Mouse (Mus musculus) erythroblast, embryonic 14.5 days (primary cell): Measurements from ENCODE around the gene Defa36. TPM values are rescaled to one million over a fixed set of nuclear protein-coding genes. Genes with fewer than 3 reads are reported as not detected.
"Not testable (repeated sequence)": the region's sequence is repeated elsewhere in the genome, so short reads cannot be mapped to it uniquely, and the experiment has no call there.

Experiments used
- H3K27me3 ChIP-seq: 2 replicates; pipeline ENCODE4 v1.6.1; 2012; ENCODE audit warnings: inconsistent platforms; ENCODE audit not compliant: control insufficient read depth
- H3K36me3 ChIP-seq: 2 replicates; pipeline ENCODE4 v1.6.1; 2012; ENCODE audit warnings: mild to moderate bottlenecking, inconsistent platforms; ENCODE audit not compliant: control insufficient read depth
- H3K4me1 ChIP-seq: 2 replicates; pipeline ENCODE4 v1.6.1; 2012; ENCODE audit warnings: inconsistent platforms; ENCODE audit not compliant: control insufficient read depth
- H3K4me3 ChIP-seq: replicated peaks from 2 replicates; pipeline ENCODE3; 2012; ENCODE audit warnings: moderate library complexity, mild to moderate bottlenecking, inconsistent platforms
- H3K9me3 ChIP-seq: 2 replicates; pipeline ENCODE4 v1.6.1; 2012; ENCODE audit warnings: low read length, inconsistent platforms, mixed read lengths; ENCODE audit not compliant: control insufficient read depth
- polyA plus RNA-seq: library from polyadenylated mRNA; stranded (reverse); fragments of >175 nt; gene quantifications from 2 replicates; pipeline ENCODE4 v1.2.3, GENCODE M21; 2012

The Defa36 gene
- polyA plus RNA-seq = not detected in 2 replicates

- H3K4me1 ChIP-seq, H3K36me3 ChIP-seq, H3K9me3 ChIP-seq, H3K27me3 ChIP-seq, H3K4me3 ChIP-seq: not testable (repeated sequence)
These were observed at the start of gene Defa36 for GRCm38 (mm10) chr8:21427111-21427510. Gene Defa36, plus strand, starts transcription at chr8:21427411.

GRCm38 (mm10) chr8:21378215-21378614 lies 49.0 kb upstream of the Defa36 start, which contains the start of gene Defa2:
Gene Defa2, plus strand, starts transcription at chr8:21378515.
- H3K36me3 ChIP-seq, H3K4me3 ChIP-seq, H3K27me3 ChIP-seq, H3K4me1 ChIP-seq, H3K9me3 ChIP-seq: not testable (repeated sequence)

- H3K27me3 ChIP-seq, H3K4me3 ChIP-seq, H3K4me1 ChIP-seq, H3K36me3 ChIP-seq, H3K9me3 ChIP-seq: not testable (repeated sequence)
These were observed 35.7 kb upstream of the Defa36 start, which contains the start of gene Defa33 for GRCm38 (mm10) chr8:21391511-21391910. Gene Defa33, plus strand, starts transcription at chr8:21391811.

GRCm38 (mm10) chr8:21456460-21456859 lies 29.2 kb downstream of the Defa36 start, which contains the start of gene Gm7849:
Gene Gm7849, minus strand, starts transcription at chr8:21456560.
- H3K27me3 ChIP-seq, H3K4me3 ChIP-seq, H3K4me1 ChIP-seq, H3K9me3 ChIP-seq, H3K36me3 ChIP-seq: not testable (repeated sequence)

Other genes starting within 250 kb of the Defa36 start
- gene Defa31, start 235.8 kb upstream of the Defa36 start, polyA plus RNA-seq = not detected in 2 replicates
- gene Gm15293, start 225.8 kb upstream of the Defa36 start, polyA plus RNA-seq = not detected in 2 replicates
- not detected in 2 replicates for gene Gm15292, start 177.7 kb upstream of the Defa36 start, polyA plus RNA-seq
- gene Defa27, start 111.9 kb upstream of the Defa36 start, polyA plus RNA-seq = not detected in 2 replicates
- gene Defa29, start 100.4 kb upstream of the Defa36 start, polyA plus RNA-seq = not detected in 2 replicates
- gene Defa2, start 48.9 kb upstream of the Defa36 start, polyA plus RNA-seq = not detected in 2 replicates
- gene Defa33, start 35.6 kb upstream of the Defa36 start, polyA plus RNA-seq = not detected in 2 replicates
- gene Gm7849, start 29.1 kb downstream of the Defa36 start, polyA plus RNA-seq = not detected in 2 replicates
- not detected in 2 replicates for gene Defa20, start 81.8 kb downstream of the Defa36 start, polyA plus RNA-seq
- not detected in 2 replicates for gene Defa32, start 101.6 kb downstream of the Defa36 start, polyA plus RNA-seq
- gene Defa37, start 138.0 kb downstream of the Defa36 start, polyA plus RNA-seq = not detected in 2 replicates
- gene Defa28, start 155.6 kb downstream of the Defa36 start, polyA plus RNA-seq = not detected in 2 replicates
- gene Gm7861, start 167.1 kb downstream of the Defa36 start, polyA plus RNA-seq = not detected in 2 replicates
- not detected in 2 replicates for gene Defa26, start 190.8 kb downstream of the Defa36 start, polyA plus RNA-seq
- gene Defa17, start 228.4 kb downstream of the Defa36 start, polyA plus RNA-seq = not detected in 2 replicates
- gene Defa34, start 238.4 kb downstream of the Defa36 start, polyA plus RNA-seq = not detected in 2 replicates